Mouse (Mus musculus) embryonic facial prominence, embryonic 12.5 days (tissue): Measurements from ENCODE around the gene Fkbp1a. TPM values are rescaled to one million over a fixed set of nuclear protein-coding genes. Genes with fewer than 3 reads are reported as not detected.

Experiments
- ATAC-seq: fragments of 200-750 bp; cut with Nextera tagmentation; 2 replicates; pipeline ENCODE4 v1.8.0; 2017; ENCODE audit not compliant: insufficient number of reproducible peaks, insufficient read depth, low FRiP score, low TSS enrichment
- H3K27ac ChIP-seq: fragments of 300-500 bp; sonication (generic); 2 replicates; pipeline ENCODE4 v1.5.1; 2016; ENCODE audit warnings: mild to moderate bottlenecking
- H3K27me3 ChIP-seq: fragments of 300-500 bp; sonication (generic); 2 replicates; pipeline ENCODE4 v1.6.1; 2016; ENCODE audit warnings: mild to moderate bottlenecking, moderate library complexity
- H3K36me3 ChIP-seq: fragments of 300-500 bp; sonication (generic); 2 replicates; pipeline ENCODE4 v1.6.1; 2016; ENCODE audit warnings: mild to moderate bottlenecking
- H3K4me1 ChIP-seq: fragments of 300-500 bp; sonication (generic); 2 replicates; pipeline ENCODE4 v1.6.1; 2016
- H3K4me2 ChIP-seq: fragments of 300-500 bp; sonication (generic); replicated peaks from 2 replicates; pipeline ENCODE4 v1.6.1; 2016; ENCODE audit warnings: mild to moderate bottlenecking, moderate library complexity
- H3K4me3 ChIP-seq: fragments of 300-500 bp; sonication (generic); 2 replicates; pipeline ENCODE4 v1.5.1; 2016; ENCODE audit warnings: mild to moderate bottlenecking
- H3K9ac ChIP-seq: fragments of 300-500 bp; sonication (generic); 2 replicates; pipeline ENCODE4 v1.6.1; 2016; ENCODE audit warnings: mild to moderate bottlenecking, moderate library complexity
- H3K9me3 ChIP-seq: fragments of 300-500 bp; sonication (generic); 2 replicates; pipeline ENCODE4 v1.6.1; 2016; ENCODE audit warnings: mild to moderate bottlenecking, moderate library complexity
- WGBS: fragments of 180-500 bp; shearing (Covaris S2); methylation state at CpG from one replicate; pipeline ENCODE4 v1.1.7; 2016; 5-methylcytosine and 5-hydroxymethylcytosine counted together
- polyA plus RNA-seq: library from polyadenylated mRNA; unstranded; fragments of >200 nt; fragmentation: Nextera tagmentation; extraction: Ambion mirVana; gene quantifications from 2 replicates; pipeline ENCODE4 v1.2.1, GENCODE M21; 2016

The Fkbp1a gene
- polyA plus RNA-seq, 1 experiment from 2014 or later = 491 TPM

DNA sequence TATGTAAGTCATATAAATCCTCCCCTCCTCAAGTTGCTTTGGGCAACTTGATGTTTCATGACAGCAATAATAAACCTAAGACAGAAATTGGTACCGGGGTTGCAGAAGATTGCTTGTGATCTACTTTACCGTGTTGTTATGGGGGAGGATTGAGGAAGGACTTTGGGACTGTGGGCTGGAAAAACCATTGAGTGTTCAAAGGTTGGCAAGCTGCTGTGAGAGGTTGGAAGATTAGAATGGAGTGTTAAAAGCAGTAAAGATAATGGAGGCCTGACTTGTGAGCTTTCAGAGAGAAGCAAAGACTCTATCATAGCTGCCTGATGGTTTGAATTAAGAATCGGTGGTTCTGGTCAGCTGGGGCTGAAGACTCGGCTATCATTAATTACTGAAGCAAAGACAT lies 36.9 kb downstream of the Fkbp1a start:
- H3K36me3 ChIP-seq = no peaks in the 10 kb centered on the region
- no peaks in the 10 kb centered on the region for H3K27me3 ChIP-seq
- no peak for ATAC-seq
- no peak overlapping the region for H3K27ac ChIP-seq
- H3K4me3 ChIP-seq = no peak overlapping the region
- WGBS = 57% methylated on average over 4 of the region's 4 CpGs
- H3K9me3 ChIP-seq = no peaks in the 10 kb centered on the region
- H3K4me1 ChIP-seq = 0 out of 2 replicates have a peak, but pooled peaks cover 3% of the 10 kb centered on the region
- no peak overlapping the region for H3K4me2 ChIP-seq
- no peak overlapping the region for H3K9ac ChIP-seq

DNA sequence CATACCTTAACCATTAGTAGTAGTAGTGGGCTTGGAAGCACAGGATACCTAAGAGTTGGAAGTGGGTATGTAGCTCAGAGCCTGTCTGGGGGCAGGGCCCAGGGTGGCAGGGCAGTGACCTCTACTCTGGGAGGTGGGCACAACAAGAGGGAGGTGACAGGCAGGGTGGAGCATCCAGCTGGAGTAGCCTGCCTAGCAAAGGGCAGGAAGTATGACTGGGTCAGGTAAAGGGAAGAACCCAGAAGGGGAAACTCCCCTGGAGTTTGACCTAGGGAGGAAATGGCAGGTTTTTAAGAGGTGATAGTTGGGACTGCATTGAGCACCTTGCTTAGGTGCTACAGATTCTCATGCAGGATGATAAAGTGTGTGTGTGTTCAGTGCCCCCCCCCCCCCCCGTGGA lies 38.7 kb downstream of the Fkbp1a start:
- H3K9ac ChIP-seq = no peak overlapping the region
- no peaks in the 10 kb centered on the region for H3K4me1 ChIP-seq
- WGBS = 21% methylated on average over 1 of the region's 1 CpGs
- no peak for ATAC-seq
- no peaks in the 10 kb centered on the region for H3K27me3 ChIP-seq
- H3K4me2 ChIP-seq = no peak overlapping the region
- no peaks in the 10 kb centered on the region for H3K36me3 ChIP-seq
- no peaks in the 10 kb centered on the region for H3K9me3 ChIP-seq
- no peak overlapping the region for H3K4me3 ChIP-seq
- H3K27ac ChIP-seq = no peak overlapping the region

DNA sequence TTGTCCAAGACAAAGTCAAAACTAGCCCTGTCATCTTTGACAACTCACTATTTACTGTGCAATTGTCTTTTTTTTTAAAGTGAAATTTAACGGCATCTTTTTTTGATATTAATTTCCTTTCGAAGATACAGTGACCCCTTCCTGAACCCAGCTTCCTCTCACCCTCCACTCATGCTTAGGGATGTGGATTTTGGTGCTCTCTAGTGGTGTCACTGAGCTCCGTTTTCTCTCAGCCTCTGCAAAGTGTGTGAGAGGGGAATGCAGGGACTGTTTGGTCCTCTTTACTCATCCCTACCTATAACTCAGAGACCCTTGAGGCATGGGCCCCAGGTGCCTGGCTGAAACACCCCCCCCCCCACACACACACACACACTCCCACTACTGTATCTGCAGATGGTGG lies 43.7 kb downstream of the Fkbp1a start:
- no peaks in the 10 kb centered on the region for H3K9me3 ChIP-seq
- 62% methylated on average over 3 of the region's 3 CpGs for WGBS
- no peak for ATAC-seq
- H3K4me2 ChIP-seq = no peak overlapping the region
- no peak overlapping the region for H3K4me3 ChIP-seq
- no peak overlapping the region for H3K9ac ChIP-seq
- no peak overlapping the region for H3K27ac ChIP-seq
- no peaks in the 10 kb centered on the region for H3K4me1 ChIP-seq
- no peaks in the 10 kb centered on the region; the same call in 1 of the 2 replicates for H3K27me3 ChIP-seq
- H3K36me3 ChIP-seq = no peaks in the 10 kb centered on the region

DNA sequence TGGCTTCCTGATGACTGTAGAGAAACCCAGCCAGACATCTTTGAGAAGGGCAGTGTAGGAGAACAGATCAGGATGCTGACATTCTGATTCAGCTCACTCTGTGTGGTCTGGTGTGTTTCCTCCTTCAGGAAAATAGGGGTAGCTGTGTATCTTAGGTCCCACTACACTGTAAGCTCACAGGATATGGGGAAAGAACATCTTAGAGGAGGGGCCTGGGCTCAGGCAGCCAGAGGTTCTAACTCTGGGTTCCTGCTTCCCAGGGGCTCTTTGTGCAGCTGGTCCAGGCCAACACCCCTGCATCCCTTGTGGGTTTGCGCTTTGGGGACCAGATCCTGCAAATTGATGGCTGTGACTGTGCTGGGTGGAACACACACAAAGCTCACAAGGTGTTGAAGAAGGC lies 44.5 kb downstream of the Fkbp1a start:
- no peak overlapping the region for H3K27ac ChIP-seq
- H3K36me3 ChIP-seq = no peaks in the 10 kb centered on the region
- 92% methylated on average over 1 of the region's 1 CpGs for WGBS
- no peaks in the 10 kb centered on the region; the same call in 1 of the 2 replicates for H3K27me3 ChIP-seq
- H3K4me2 ChIP-seq = no peak overlapping the region
- H3K4me3 ChIP-seq = no peak overlapping the region
- no peak overlapping the region for H3K9ac ChIP-seq
- ATAC-seq = no peak
- H3K9me3 ChIP-seq = no peaks in the 10 kb centered on the region
- no peaks in the 10 kb centered on the region for H3K4me1 ChIP-seq

DNA sequence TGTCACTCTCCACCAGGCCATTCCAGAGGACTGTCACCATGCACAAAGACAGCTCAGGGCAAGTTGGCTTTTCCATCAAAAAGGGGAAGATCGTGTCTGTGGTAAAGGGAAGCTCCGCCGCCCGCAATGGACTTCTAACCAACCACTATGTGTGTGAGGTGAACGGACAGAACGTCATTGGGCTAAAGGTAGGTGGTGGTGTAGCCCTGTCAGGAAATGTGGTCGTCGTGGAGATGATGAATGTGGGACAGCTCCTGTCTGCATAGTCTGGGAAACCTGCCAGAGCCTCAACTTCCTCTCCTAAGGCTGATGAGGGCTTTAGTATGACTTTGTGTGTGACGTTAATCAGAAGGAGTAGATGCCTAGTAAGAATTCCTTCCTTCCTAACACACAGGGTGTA lies 45.0 kb downstream of the Fkbp1a start:
- no peak for ATAC-seq
- no peaks in the 10 kb centered on the region; the same call in 1 of the 2 replicates for H3K27me3 ChIP-seq
- H3K9ac ChIP-seq = no peak overlapping the region
- no peaks in the 10 kb centered on the region for H3K36me3 ChIP-seq
- no peaks in the 10 kb centered on the region for H3K9me3 ChIP-seq
- no peak overlapping the region for H3K4me3 ChIP-seq
- no peaks in the 10 kb centered on the region for H3K4me1 ChIP-seq
- H3K27ac ChIP-seq = no peak overlapping the region
- 75% methylated on average over 9 of the region's 9 CpGs for WGBS
- H3K4me2 ChIP-seq = no peak overlapping the region

DNA sequence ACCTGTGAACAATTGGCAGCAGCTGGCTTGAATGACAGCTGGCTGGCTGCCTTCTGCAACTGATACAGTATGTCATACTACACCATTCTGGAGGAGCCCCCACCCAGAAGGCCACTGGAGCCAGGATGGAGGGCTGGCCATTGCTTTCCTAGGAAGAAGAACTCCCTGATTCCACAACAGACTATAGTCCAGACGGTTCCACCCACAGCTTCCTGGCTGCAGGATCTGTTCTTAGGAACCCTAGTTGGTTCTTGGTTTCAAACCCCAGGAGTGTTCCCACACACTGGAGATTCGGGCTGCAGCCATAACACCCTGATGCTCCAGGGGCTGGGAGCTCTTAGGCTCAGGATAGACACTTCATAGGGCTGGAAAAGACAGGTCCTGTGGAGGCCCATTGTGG lies 55.8 kb downstream of the Fkbp1a start:
- 0 out of 2 replicates have a peak, but pooled peaks cover 6% of the 10 kb centered on the region for H3K4me1 ChIP-seq
- H3K9ac ChIP-seq = no peak overlapping the region
- H3K4me2 ChIP-seq = no peak overlapping the region
- H3K4me3 ChIP-seq = no peak overlapping the region
- ATAC-seq = no peak
- WGBS = 57% methylated on average over 2 of the region's 2 CpGs
- H3K27ac ChIP-seq = no peak overlapping the region
- H3K36me3 ChIP-seq = no peaks in the 10 kb centered on the region
- H3K27me3 ChIP-seq = no peaks in the 10 kb centered on the region
- H3K9me3 ChIP-seq = no peaks in the 10 kb centered on the region

DNA sequence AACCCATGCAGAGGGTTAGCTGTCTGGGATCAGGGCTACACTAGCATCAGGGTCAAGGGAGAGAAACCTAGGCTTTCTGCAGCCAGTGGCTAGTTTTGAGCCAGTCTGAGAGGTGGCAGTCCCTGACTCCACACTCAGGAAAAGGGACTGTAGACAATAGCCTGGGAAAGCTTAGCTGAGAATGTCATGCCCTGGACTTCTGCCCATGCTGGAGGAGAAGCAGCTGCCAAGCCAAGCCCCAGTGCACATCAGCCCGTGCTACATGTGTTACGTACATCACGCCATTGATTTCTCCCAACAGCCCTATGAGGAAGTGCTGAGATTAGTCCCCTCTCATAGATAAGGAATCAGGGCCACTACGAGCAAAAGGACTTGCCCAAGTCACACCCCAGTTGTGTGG lies 59.8 kb downstream of the Fkbp1a start:
- Histone ChIP-seq H3K36me3 (no peaks in the 10 kb centered on the region), H3K27me3 (no peaks in the 10 kb centered on the region), H3K4me1 (0 out of 2 replicates have a peak, but pooled peaks cover 16% of the 10 kb centered on the region), H3K4me2 (no peak overlapping the region), H3K4me3 (no peak overlapping the region), H3K9me3 (no peaks in the 10 kb centered on the region), H3K27ac (no peak overlapping the region), H3K9ac (no peak overlapping the region)
- ATAC-seq = no peak
- WGBS = 86% methylated on average over 4 of the region's 4 CpGs

DNA sequence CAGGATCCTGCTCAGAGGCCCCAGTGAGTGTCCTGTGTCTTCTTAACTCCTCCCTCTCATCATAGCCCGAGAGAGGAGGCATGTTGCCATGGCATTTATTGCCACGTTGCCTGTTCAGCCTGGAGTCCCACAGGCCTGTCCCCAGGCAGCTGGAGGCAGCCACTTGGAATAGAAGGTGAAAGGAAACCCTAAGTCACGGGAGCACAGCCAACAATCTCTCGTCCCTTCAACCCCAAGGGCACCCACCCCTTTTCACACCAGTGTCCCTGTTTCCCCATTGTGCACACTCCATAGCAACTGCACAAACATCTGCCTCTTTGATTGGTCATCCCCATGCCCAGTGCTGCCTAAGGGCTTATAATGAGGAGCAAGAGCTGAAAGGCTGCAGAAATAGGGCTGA lies 61.3 kb downstream of the Fkbp1a start:
- 0 out of 2 replicates have a peak, but pooled peaks have one; percentile 29 for ATAC-seq
- H3K4me1 ChIP-seq = 0 out of 2 replicates have a peak, but pooled peaks cover 10% of the 10 kb centered on the region
- no peaks in the 10 kb centered on the region for H3K27me3 ChIP-seq
- no peak overlapping the region for H3K4me3 ChIP-seq
- WGBS = 34% methylated on average over 4 of the region's 4 CpGs
- H3K4me2 ChIP-seq = no peak overlapping the region
- H3K9me3 ChIP-seq = no peaks in the 10 kb centered on the region
- H3K27ac ChIP-seq = no peak overlapping the region
- no peaks in the 10 kb centered on the region for H3K36me3 ChIP-seq
- no peak overlapping the region for H3K9ac ChIP-seq

DNA sequence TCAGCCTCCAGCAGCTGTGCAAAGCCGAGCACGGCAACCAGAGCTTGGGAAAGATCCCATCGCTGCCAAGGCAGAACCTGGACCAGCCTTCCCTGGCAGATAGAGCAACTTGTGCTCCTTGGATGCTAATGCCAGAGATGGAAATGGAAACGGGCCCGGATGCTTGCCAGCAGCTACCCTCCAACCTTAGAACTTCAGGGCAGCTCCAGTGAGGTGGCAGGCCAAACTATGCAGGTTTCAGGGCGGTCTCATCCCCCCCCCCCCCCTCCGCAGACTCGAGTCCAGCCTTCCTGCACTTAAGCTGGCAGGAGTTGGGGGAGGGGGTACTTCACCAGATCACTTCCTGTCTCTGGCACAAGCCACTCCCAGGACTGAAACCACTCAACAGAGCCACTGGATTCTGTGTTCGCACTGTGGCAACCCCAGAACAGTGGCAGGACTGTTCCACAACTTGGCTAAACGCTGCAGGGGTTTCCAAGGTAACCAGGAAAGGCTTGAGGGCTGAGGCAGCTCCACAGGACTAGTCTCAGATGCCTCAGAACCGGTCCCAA lies 63.2 kb downstream of the Fkbp1a start:
- no peak overlapping the region for H3K27ac ChIP-seq
- no peak for ATAC-seq
- WGBS = 36% methylated on average over 11 of the region's 11 CpGs
- H3K4me2 ChIP-seq = 0 out of 2 replicates have a peak overlapping the region, but pooled peaks have one; percentile 4
- no peak overlapping the region for H3K9ac ChIP-seq
- H3K4me1 ChIP-seq = 0 out of 2 replicates have a peak, but pooled peaks cover 10% of the 10 kb centered on the region
- H3K9me3 ChIP-seq = no peaks in the 10 kb centered on the region
- H3K4me3 ChIP-seq = no peak overlapping the region
- H3K27me3 ChIP-seq = no peaks in the 10 kb centered on the region
- no peaks in the 10 kb centered on the region for H3K36me3 ChIP-seq

DNA sequence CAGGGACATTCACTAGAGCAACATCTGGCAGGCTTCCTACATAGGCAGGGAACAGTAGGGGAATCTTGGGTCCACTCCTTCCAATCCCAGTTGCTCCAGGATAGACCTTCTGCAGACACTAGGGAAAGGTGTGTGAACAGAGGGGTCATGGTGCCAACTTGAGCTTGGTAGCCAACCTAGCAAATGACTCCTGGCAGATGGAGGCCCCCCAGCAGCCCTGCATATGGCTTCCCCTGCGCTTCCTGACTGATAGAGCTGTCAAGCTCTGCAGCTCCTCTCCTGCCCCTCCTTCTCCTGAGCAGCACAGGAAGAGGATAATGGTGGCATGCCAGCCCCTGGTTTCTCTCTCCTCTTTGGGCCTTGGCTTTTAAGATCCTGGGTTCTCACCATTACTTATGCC lies 66.2 kb downstream of the Fkbp1a start:
- no peaks in the 10 kb centered on the region for H3K27me3 ChIP-seq
- 0 out of 2 replicates have a peak, but pooled peaks cover 10% of the 10 kb centered on the region for H3K4me1 ChIP-seq
- H3K36me3 ChIP-seq = no peaks in the 10 kb centered on the region
- H3K4me2 ChIP-seq = no peak overlapping the region
- ATAC-seq = no peak
- H3K27ac ChIP-seq = no peak overlapping the region
- 81% methylated on average over 1 of the region's 1 CpGs for WGBS
- no peak overlapping the region for H3K9ac ChIP-seq
- H3K4me3 ChIP-seq = no peak overlapping the region
- no peaks in the 10 kb centered on the region for H3K9me3 ChIP-seq

DNA sequence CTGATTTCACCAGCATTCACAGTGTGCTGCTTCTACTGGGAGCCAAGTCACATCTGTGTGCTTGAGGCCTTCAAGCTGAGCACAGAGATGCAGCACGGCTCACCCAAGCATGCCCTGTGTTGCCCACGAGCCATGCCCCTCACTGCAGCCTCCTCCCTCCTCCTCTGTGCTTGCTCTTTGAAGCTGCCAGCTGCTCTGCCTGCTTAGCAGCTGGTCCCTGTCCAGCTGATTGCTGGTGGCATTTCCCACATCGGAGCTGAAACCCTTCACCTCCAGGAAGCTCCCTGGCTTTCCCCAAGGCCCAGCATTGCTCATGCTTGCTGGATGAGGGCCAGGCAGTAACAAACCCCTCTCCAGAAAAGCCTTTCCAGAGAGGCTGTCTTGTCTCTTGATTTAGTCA lies 67.7 kb downstream of the Fkbp1a start:
- H3K4me1 ChIP-seq = 0 out of 2 replicates have a peak, but pooled peaks cover 10% of the 10 kb centered on the region
- no peaks in the 10 kb centered on the region for H3K36me3 ChIP-seq
- H3K27me3 ChIP-seq = no peaks in the 10 kb centered on the region
- no peak overlapping the region for H3K27ac ChIP-seq
- WGBS = 23% methylated on average over 3 of the region's 3 CpGs
- ATAC-seq = no peak
- no peaks in the 10 kb centered on the region for H3K9me3 ChIP-seq
- no peak overlapping the region for H3K4me2 ChIP-seq
- no peak overlapping the region for H3K9ac ChIP-seq
- H3K4me3 ChIP-seq = no peak overlapping the region
